In genomic region chr9:46478611-46479010, GRCm38 (mm10) we compare ENCODE assay signal across 20 mouse cellular contexts.
"Had no signal": no experiment of that assay in that cellular context is flagged by ENCODE, and none has a peak within 500 bp of the region (broad histone marks: within the 10 kb centered on the region; RNA-seq: fewer than 3 reads in every experiment).

No protein-coding gene starts in this region.

- H3K36me3 ChIP-seq: heart, embryonic 10.5 days; heart, embryonic 12.5 days; hindbrain, embryonic 10.5 days; hindbrain, embryonic 12.5 days; intestine, embryonic 15.5 days; limb, embryonic 10.5 days; limb, embryonic 12.5 days; liver, embryonic 13.5 days; liver, embryonic 15.5 days had no signal

- H3K4me3 ChIP-seq: gastrocnemius, adult 2 months; heart, embryonic 10.5 days; heart, embryonic 12.5 days; hindbrain, embryonic 10.5 days; hindbrain, embryonic 12.5 days; intestine, embryonic 15.5 days; layer of hippocampus, adult 2 months; left cerebral cortex, adult 2 months; limb, embryonic 10.5 days; limb, embryonic 12.5 days; liver, embryonic 13.5 days; liver, embryonic 15.5 days had no signal

- H3K27me3 ChIP-seq: intestine, embryonic 15.5 days; liver, embryonic 13.5 days; liver, embryonic 15.5 days had no signal

- H3K27ac ChIP-seq: gastrocnemius, adult 2 months; heart, embryonic 10.5 days; hindbrain, embryonic 12.5 days; hindbrain, embryonic 14.5 days; intestine, embryonic 15.5 days; layer of hippocampus, adult 2 months; left cerebral cortex, adult 2 months; limb, embryonic 10.5 days; limb, embryonic 12.5 days; liver, embryonic 13.5 days; liver, embryonic 15.5 days had no signal

- DNase-seq: gastrocnemius, adult 2 months; gastrocnemius, postnatal 10 days; gastrocnemius, postnatal 25 days; heart, adult 18-20 months; heart, postnatal 10 days; heart, postnatal 4 days; liver; liver, embryonic 13.5 days; liver, postnatal 0 days had no signal
